Mouse (Mus musculus) embryonic facial prominence, embryonic 12.5 days (tissue): ENCODE data around the gene H2afx. TPM values are rescaled to one million over a fixed set of nuclear protein-coding genes. Genes with fewer than 3 reads are reported as not detected.
"Not testable (repeated sequence)": the region's sequence is repeated elsewhere in the genome, so short reads cannot be mapped to it uniquely, and the experiment has no call there.

Experiments used
- ATAC-seq: fragments of 200-750 bp; cut with Nextera tagmentation; 2 replicates; pipeline ENCODE4 v1.8.0; 2017; ENCODE audit not compliant: insufficient number of reproducible peaks, insufficient read depth, low FRiP score, low TSS enrichment
- H3K27ac ChIP-seq: fragments of 300-500 bp; sonication (generic); 2 replicates; pipeline ENCODE4 v1.5.1; 2016; ENCODE audit warnings: mild to moderate bottlenecking
- H3K27me3 ChIP-seq: fragments of 300-500 bp; sonication (generic); 2 replicates; pipeline ENCODE4 v1.6.1; 2016; ENCODE audit warnings: mild to moderate bottlenecking, moderate library complexity
- H3K36me3 ChIP-seq: fragments of 300-500 bp; sonication (generic); 2 replicates; pipeline ENCODE4 v1.6.1; 2016; ENCODE audit warnings: mild to moderate bottlenecking
- H3K4me1 ChIP-seq: fragments of 300-500 bp; sonication (generic); 2 replicates; pipeline ENCODE4 v1.6.1; 2016
- H3K4me2 ChIP-seq: fragments of 300-500 bp; sonication (generic); replicated peaks from 2 replicates; pipeline ENCODE4 v1.6.1; 2016; ENCODE audit warnings: mild to moderate bottlenecking, moderate library complexity
- H3K4me3 ChIP-seq: fragments of 300-500 bp; sonication (generic); 2 replicates; pipeline ENCODE4 v1.5.1; 2016; ENCODE audit warnings: mild to moderate bottlenecking
- H3K9ac ChIP-seq: fragments of 300-500 bp; sonication (generic); 2 replicates; pipeline ENCODE4 v1.6.1; 2016; ENCODE audit warnings: mild to moderate bottlenecking, moderate library complexity
- H3K9me3 ChIP-seq: fragments of 300-500 bp; sonication (generic); 2 replicates; pipeline ENCODE4 v1.6.1; 2016; ENCODE audit warnings: mild to moderate bottlenecking, moderate library complexity
- WGBS: fragments of 180-500 bp; shearing (Covaris S2); methylation state at CpG from one replicate; pipeline ENCODE4 v1.1.7; 2016; 5-methylcytosine and 5-hydroxymethylcytosine counted together
- microRNA-seq: library from miRNA; unstranded; fragments of <30 nt; microRNA quantifications from one replicate; pipeline ENCODE4, GENCODE M21; 2017
- polyA plus RNA-seq: library from polyadenylated mRNA; unstranded; fragments of >200 nt; fragmentation: Nextera tagmentation; extraction: Ambion mirVana; gene quantifications from 2 replicates; pipeline ENCODE4 v1.2.1, GENCODE M21; 2016

H2afx gene
- polyA plus RNA-seq, 1 experiment from 2014 or later = 399 TPM

- H3K4me1 ChIP-seq = peaks cover 7% of the 10 kb centered on the region; the same call in 1 of the 2 replicates
- no peak for ATAC-seq
- H3K4me2 ChIP-seq = no peak overlapping the region
- H3K27me3 ChIP-seq = no peaks in the 10 kb centered on the region
- no peaks in the 10 kb centered on the region for H3K9me3 ChIP-seq
- H3K4me3 ChIP-seq = no peak overlapping the region
- no peak overlapping the region for H3K9ac ChIP-seq
- H3K27ac ChIP-seq = no peak overlapping the region
- H3K36me3 ChIP-seq = peaks cover 3% of the 10 kb centered on the region
- WGBS = 58% methylated on average over 3 of the region's 3 CpGs
Observed at GRCm38 (mm10) chr9:44364480-44364879, 30.0 kb downstream of the H2afx start.

GRCm38 (mm10) chr9:44373386-44373785 lies 38.9 kb downstream of the H2afx start:
- no peak for ATAC-seq
- Histone ChIP-seq H3K9me3 (no peaks in the 10 kb centered on the region), H3K4me2 (no peak overlapping the region)

GRCm38 (mm10) chr9:44376141-44376540 lies 41.6 kb downstream of the H2afx start:
- no peaks in the 10 kb centered on the region for H3K27me3 ChIP-seq
- peaks cover 11% of the 10 kb centered on the region for H3K4me1 ChIP-seq
- 88% methylated on average over 6 of the region's 6 CpGs for WGBS
- no peaks in the 10 kb centered on the region for H3K9me3 ChIP-seq
- ATAC-seq = no peak
- H3K4me2 ChIP-seq = no peak overlapping the region
- H3K4me3 ChIP-seq = no peak overlapping the region
- no peak overlapping the region for H3K9ac ChIP-seq
- no peak overlapping the region for H3K27ac ChIP-seq
- peaks cover 4% of the 10 kb centered on the region; the same call in 1 of the 2 replicates for H3K36me3 ChIP-seq

More at GRCm38 (mm10) chr9:44373386-44373785, 38.9 kb downstream of the H2afx start:
- H3K4me3 ChIP-seq = no peak overlapping the region
- no peaks in the 10 kb centered on the region for H3K4me1 ChIP-seq
- H3K9ac ChIP-seq = no peak overlapping the region
- no peak overlapping the region for H3K27ac ChIP-seq
- no peaks in the 10 kb centered on the region for H3K36me3 ChIP-seq
- H3K27me3 ChIP-seq = no peaks in the 10 kb centered on the region

GRCm38 (mm10) chr9:44377335-44377734 lies 42.8 kb downstream of the H2afx start:
- Histone ChIP-seq H3K4me1 (peaks cover 11% of the 10 kb centered on the region), H3K36me3 (peaks cover 16% of the 10 kb centered on the region)
- H3K27me3 ChIP-seq, H3K9ac ChIP-seq, H3K4me2 ChIP-seq, ATAC-seq, H3K27ac ChIP-seq, H3K9me3 ChIP-seq, H3K4me3 ChIP-seq: not testable (repeated sequence)
- WGBS = 81% methylated on average over 2 of the region's 2 CpGs

GRCm38 (mm10) chr9:44378153-44378730 lies 43.7 kb downstream of the H2afx start:
- H3K4me3 ChIP-seq = peak overlapping the region; percentile 88
- H3K9me3 ChIP-seq = no peaks in the 10 kb centered on the region
- H3K36me3 ChIP-seq = peaks cover 25% of the 10 kb centered on the region
- H3K4me2 ChIP-seq = peak overlapping the region; percentile 95
- no peak overlapping the region for H3K27ac ChIP-seq
- 87% methylated on average over 5 of the region's 5 CpGs for WGBS
- H3K4me1 ChIP-seq = peaks cover 11% of the 10 kb centered on the region
- H3K9ac ChIP-seq = no peak overlapping the region
- no peak for ATAC-seq
- no peaks in the 10 kb centered on the region for H3K27me3 ChIP-seq

GRCm38 (mm10) chr9:44379054-44379834 lies 44.8 kb downstream of the H2afx start, which contains the start of gene Hyou1:
Gene Hyou1, plus strand, starts transcription at chr9:44379490.
- Histone ChIP-seq H3K4me3 (peak within 1 kb of the TSS; percentile 88), H3K27ac (peak within 1 kb of the TSS; percentile 73), H3K9ac (peak within 1 kb of the TSS; percentile 90), H3K9me3 (no peaks in the 10 kb centered on the region), H3K27me3 (no peaks in the 10 kb centered on the region), H3K4me1 (peaks cover 11% of the 10 kb centered on the region), H3K4me2 (peak within 1 kb of the TSS; percentile 95), H3K36me3 (peaks cover 35% of the 10 kb centered on the region)
- WGBS = under 1% methylated on average over 83 of the region's 83 CpGs
- ATAC-seq = peak; percentile 95

GRCm38 (mm10) chr9:44379862-44380261 lies 45.4 kb downstream of the H2afx start:
- Histone ChIP-seq H3K4me1 (peaks cover 11% of the 10 kb centered on the region), H3K4me3 (peak overlapping the region; percentile 88), H3K9me3 (no peaks in the 10 kb centered on the region), H3K27me3 (no peaks in the 10 kb centered on the region), H3K27ac (peak overlapping the region; percentile 73), H3K4me2 (peak overlapping the region; percentile 95), H3K9ac (peak overlapping the region; percentile 90), H3K36me3 (peaks cover 41% of the 10 kb centered on the region)
- WGBS = 9% methylated on average over 15 of the region's 15 CpGs
- ATAC-seq = peak; percentile 35

- no peak for ATAC-seq
- H3K9me3 ChIP-seq = no peaks in the 10 kb centered on the region
- H3K9ac ChIP-seq = no peak overlapping the region
Observed at GRCm38 (mm10) chr9:44384596-44384995, 50.1 kb downstream of the H2afx start.

More at GRCm38 (mm10) chr9:44384596-44384995, 50.1 kb downstream of the H2afx start:
- H3K36me3 ChIP-seq = peaks cover 88% of the 10 kb centered on the region
- H3K27ac ChIP-seq = no peak overlapping the region
- no peaks in the 10 kb centered on the region for H3K27me3 ChIP-seq
- H3K4me1 ChIP-seq = peaks cover 11% of the 10 kb centered on the region
- H3K4me3 ChIP-seq = no peak overlapping the region
- no peak overlapping the region for H3K4me2 ChIP-seq
- 89% methylated on average over 13 of the region's 13 CpGs for WGBS

Small RNAs within 50 kb of the gene (microRNA-seq; reads per million reads assigned to microRNA genes)
- not detected for gene Gm44335

Other genes with a start within 250 kb of the H2afx start
- gene Mfrp, start 233.0 kb upstream of the H2afx start, polyA plus RNA-seq = 0.13 and 0.20 TPM in 2 replicates
- 0.78 and 1.3 TPM in 2 replicates for gene C1qtnf5, start 227.4 kb upstream of the H2afx start, polyA plus RNA-seq
- gene Gm49380, start 221.2 kb upstream of the H2afx start, polyA plus RNA-seq = 0.19 and 0.33 TPM in 2 replicates
- 86.7 and 88.8 TPM in 2 replicates for gene Rnf26, start 221.2 kb upstream of the H2afx start, polyA plus RNA-seq
- gene Mcam, start 200.2 kb upstream of the H2afx start, polyA plus RNA-seq = 22.3 and 24.2 TPM in 2 replicates
- gene Cbl, start 100.6 kb upstream of the H2afx start, polyA plus RNA-seq = 19.6 and 20.3 TPM in 2 replicates
- not detected in 2 replicates for gene Ccdc153, start 94.0 kb upstream of the H2afx start, polyA plus RNA-seq
- gene Pdzd3, start 83.2 kb upstream of the H2afx start, polyA plus RNA-seq = 0.12 TPM in 1 of 2 replicates, not detected in the other
- gene Nlrx1, start 66.1 kb upstream of the H2afx start, polyA plus RNA-seq = 6.2 and 7.1 TPM in 2 replicates
- 5.9 and 6.4 TPM in 2 replicates for gene Abcg4, start 46.1 kb upstream of the H2afx start, polyA plus RNA-seq
- gene Hinfp, start 29.0 kb upstream of the H2afx start, polyA plus RNA-seq = 26.5 and 28.5 TPM in 2 replicates
- gene C2cd2l, start 14.4 kb upstream of the H2afx start, polyA plus RNA-seq = 8.5 and 9.4 TPM in 2 replicates
- gene Dpagt1, start 8.7 kb upstream of the H2afx start, polyA plus RNA-seq = 37.2 and 39.1 TPM in 2 replicates
- gene Hmbs, start 9.5 kb downstream of the H2afx start, polyA plus RNA-seq = 126 TPM in 2 replicates
- 28.3 and 32.4 TPM in 2 replicates for gene Vps11, start 27.0 kb downstream of the H2afx start, polyA plus RNA-seq
- gene Hyou1, start 44.8 kb downstream of the H2afx start, polyA plus RNA-seq = 34.6 and 35.6 TPM in 2 replicates
- 11.2 and 11.8 TPM in 2 replicates for gene Slc37a4, start 62.2 kb downstream of the H2afx start, polyA plus RNA-seq
- gene Rps25, start 72.4 kb downstream of the H2afx start, polyA plus RNA-seq = 1,820 and 1,932 TPM in 2 replicates
- 173 and 176 TPM in 2 replicates for gene Trappc4, start 72.9 kb downstream of the H2afx start, polyA plus RNA-seq
- gene Ccdc84, start 83.9 kb downstream of the H2afx start, polyA plus RNA-seq = 30.9 and 33.6 TPM in 2 replicates
- not detected in 2 replicates for gene Foxr1, start 106.4 kb downstream of the H2afx start, polyA plus RNA-seq
- gene Upk2, start 120.3 kb downstream of the H2afx start, polyA plus RNA-seq = 1.7 and 2.2 TPM in 2 replicates
- gene Bcl9l, start 148.1 kb downstream of the H2afx start, polyA plus RNA-seq = 17.7 and 18.5 TPM in 2 replicates
- gene Cxcr5, start 227.2 kb downstream of the H2afx start, polyA plus RNA-seq = 0.08 TPM in 1 of 2 replicates, not detected in the other